ENCODE assay signal across 8 mouse cellular contexts in the genomic region with DNA sequence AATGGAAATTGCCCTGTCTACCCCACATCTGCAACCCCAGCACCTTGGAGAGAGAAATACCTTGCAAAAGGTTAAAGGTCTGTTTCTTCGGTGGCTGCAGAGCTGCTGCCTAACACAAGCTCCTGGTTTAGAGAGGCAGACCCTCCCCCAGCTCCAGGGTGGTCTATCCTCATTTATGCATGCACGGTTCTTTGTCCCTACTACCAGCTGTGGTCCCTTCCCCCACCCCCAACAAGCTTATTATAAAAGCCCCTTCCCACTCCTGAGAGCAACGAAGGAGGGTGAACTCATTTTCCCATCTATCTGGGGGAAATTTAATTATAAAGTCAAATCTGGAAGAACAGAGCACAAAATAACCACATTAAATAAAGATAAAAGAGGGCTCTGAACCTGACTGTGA. TPM values are rescaled to one million over a fixed set of nuclear protein-coding genes. Genes with fewer than 3 reads are reported as not detected.
A peak's percentile ranks its signal among the peaks of the same experiment; 100 is the strongest.
DNase-seq lines count a peak whose midpoint lies in the region; ATAC-seq and TF ChIP-seq lines count a peak whose summit lies in the region.

Gene Pxylp1, minus strand, starts transcription at position 124 of the 400 bp plus-strand sequence.

- H3K27me3 ChIP-seq in cerebellum, adult 2 months (ENCODE audit: control insufficient read depth, insufficient read depth, low read length), result no peaks in the 10 kb centered on the region
- peaks cover 9% of the 10 kb centered on the region for H3K27me3 ChIP-seq in embryonic facial prominence, embryonic 12.5 days
- peaks cover 25% of the 10 kb centered on the region for H3K27me3 ChIP-seq in limb, embryonic 10.5 days (ENCODE audit: low read depth, poor library complexity, severe bottlenecking)
- peaks cover 36% of the 10 kb centered on the region for H3K27me3 ChIP-seq in liver, embryonic 11.5 days (replicated peaks; ENCODE audit: control insufficient read depth, insufficient read depth, low read length)

- H3K36me3 ChIP-seq in embryonic facial prominence, embryonic 12.5 days, result no peaks in the 10 kb centered on the region
- H3K36me3 ChIP-seq in limb, embryonic 10.5 days, result no peaks in the 10 kb centered on the region
- no peaks in the 10 kb centered on the region for H3K36me3 ChIP-seq in liver, embryonic 11.5 days (ENCODE audit: control insufficient read depth, insufficient read depth, low read length)

- no peak for TF ChIP-seq POLR2A in cerebellum, adult 2 months (IDR thresholded peaks at IDR 0.05; ENCODE audit: borderline replicate concordance, insufficient read depth, low read length)

- H3K4me2 ChIP-seq in embryonic facial prominence, embryonic 12.5 days (replicated peaks), result no peak within 1 kb of the TSS
- H3K4me2 ChIP-seq in liver, embryonic 11.5 days, result no peak within 1 kb of the TSS

- no peaks in the 10 kb centered on the region; the same call in 1 of the 2 replicates for H3K4me1 ChIP-seq in cerebellum, adult 2 months (ENCODE audit: control insufficient read depth, insufficient read depth, low read length)
- peaks cover 16% of the 10 kb centered on the region; the same call in 1 of the 2 replicates for H3K4me1 ChIP-seq in embryonic facial prominence, embryonic 12.5 days
- H3K4me1 ChIP-seq in limb, embryonic 10.5 days, result peaks cover 53% of the 10 kb centered on the region
- H3K4me1 ChIP-seq in liver, embryonic 11.5 days (replicated peaks; ENCODE audit: control insufficient read depth, insufficient read depth, low read length), result no peaks in the 10 kb centered on the region; the same call in 1 of the 2 replicates

- H3K27ac ChIP-seq in cerebellum, adult 2 months (ENCODE audit: insufficient read depth, low read length), result no peak within 1 kb of the TSS
- H3K27ac ChIP-seq in embryonic facial prominence, embryonic 12.5 days, result no peak within 1 kb of the TSS
- H3K27ac ChIP-seq in limb, embryonic 10.5 days, result peak within 1 kb of the TSS; percentile 42
- no peak within 1 kb of the TSS for H3K27ac ChIP-seq in liver, embryonic 11.5 days (ENCODE audit: low read depth, low read length)

- H3K4me3 ChIP-seq in cerebellum, adult 2 months (replicated peaks; ENCODE audit: insufficient read depth, low read depth, low read length), result no peak within 1 kb of the TSS
- no peak within 1 kb of the TSS for H3K4me3 ChIP-seq in embryonic facial prominence, embryonic 12.5 days
- no peak within 1 kb of the TSS for H3K4me3 ChIP-seq in limb, embryonic 10.5 days
- H3K4me3 ChIP-seq in liver, embryonic 11.5 days (ENCODE audit: low read depth, low read length), result no peak within 1 kb of the TSS

- WGBS in cerebellum, adult 2 months, result 66% methylated on average over 3 of the region's 3 CpGs
- WGBS in embryonic facial prominence, embryonic 12.5 days, result 5% methylated on average over 3 of the region's 3 CpGs
- WGBS in limb, embryonic 10.5 days, result 13% methylated on average over 3 of the region's 3 CpGs
- WGBS in liver, embryonic 11.5 days, result 31% methylated on average over 3 of the region's 3 CpGs

- H3K9ac ChIP-seq in embryonic facial prominence, embryonic 12.5 days, result no peak within 1 kb of the TSS
- H3K9ac ChIP-seq in liver, embryonic 11.5 days (ENCODE audit: low read depth, low read length), result no peak within 1 kb of the TSS

- intact Hi-C loops in heart, postnatal 25 days (cut with DNase I), result no loop called here

- no peaks in the 10 kb centered on the region for H3K9me3 ChIP-seq in embryonic facial prominence, embryonic 12.5 days
- no peaks in the 10 kb centered on the region for H3K9me3 ChIP-seq in limb, embryonic 10.5 days (replicated peaks)
- H3K9me3 ChIP-seq in liver, embryonic 11.5 days (ENCODE audit: control insufficient read depth, low read length), result no peaks in the 10 kb centered on the region

- TF ChIP-seq CTCF in cerebellum, adult 2 months (IDR thresholded peaks at IDR 0.05; ENCODE audit: borderline replicate concordance, insufficient read depth, low read depth, low read length), result no peak

- ATAC-seq in embryonic facial prominence, embryonic 12.5 days (ENCODE audit: insufficient number of reproducible peaks, insufficient read depth, low FRiP score, low TSS enrichment), result no peak
- no peak for ATAC-seq in liver, embryonic 11.5 days (replicated peaks; ENCODE audit: low FRiP score)

- no peak for DNase-seq in cerebellum, adult 2 months
- DNase-seq in cerebellum, adult 8-10 months, result no peak
- no peak for DNase-seq in heart, postnatal 25 days (ENCODE audit: low spot score)
- no peak for DNase-seq in limb, embryonic 10.5 days (ENCODE audit: low spot score)
- no peak for DNase-seq in spleen, postnatal 10 days (ENCODE audit: low spot score in 2 of 2)
- no peak for DNase-seq in adrenal gland, postnatal 36 days
- DNase-seq in liver, embryonic 11.5 days (ENCODE audit: low spot score), result no peak

RNA-seq across cellular contexts. Expression of gene Pxylp1, which starts in this region (rescaled TPM):
- polyA plus RNA-seq in cerebellum, adult 2 months (2012; rRNA removed), result 35.6 and 39.7 TPM in 2 replicates
- polyA plus RNA-seq in embryonic facial prominence, embryonic 12.5 days (2016; fragmentation: Nextera tagmentation; extraction: Ambion mirVana), result 25.4 and 25.6 TPM in 2 replicates
- 10 to 100 TPM; 17.4 to 24.9 TPM for total RNA-seq in heart, postnatal 25 days (2021)
- polyA plus RNA-seq in limb, embryonic 10.5 days (2016; fragmentation: Nextera tagmentation; extraction: Ambion mirVana), result 11.4 and 15.3 TPM in 2 replicates
- total RNA-seq in adrenal gland, postnatal 36 days (2021), result 1 to 10 TPM; 7.8 to 8.7 TPM
- 3.4 and 5.5 TPM in 2 replicates for polyA plus RNA-seq in liver, embryonic 11.5 days (2014; fragmentation: Nextera tagmentation; extraction: Ambion mirVana)
